Mouse (Mus musculus): Measurements from ENCODE around the gene Olfr1418.
"Not testable (repeated sequence)": the region's sequence is repeated elsewhere in the genome, so short reads cannot be mapped to it uniquely, and the experiment has no call there.

Olfr1418 gene

GRCm38 (mm10) chr19:11860966-11861365, at the start of gene Olfr1418:
Olfr1418 (minus strand) TSS chr19:11861066.
- no peak for DNase-seq (ENCODE audit: low read depth, low spot score)

GRCm38 (mm10) chr19:11886265-11886664, 25.4 kb upstream of the Olfr1418 start, which contains the start of gene Olfr1420:
Olfr1420 (plus strand) TSS chr19:11886565.
- no peak for DNase-seq (ENCODE audit: low read depth, low spot score)

- DNase-seq (ENCODE audit: low read depth, low spot score): not testable (repeated sequence)
These were observed 17.5 kb upstream of the Olfr1418 start for GRCm38 (mm10) chr19:11878404-11878803.

- no peak for DNase-seq (ENCODE audit: low read depth, low spot score)
These were observed 14.1 kb upstream of the Olfr1418 start, which contains the start of gene Olfr1419 for GRCm38 (mm10) chr19:11875006-11875405. Olfr1419 (minus strand) TSS chr19:11875106.

GRCm38 (mm10) chr19:11867837-11868236, 7.0 kb upstream of the Olfr1418 start:
- no peak for DNase-seq (ENCODE audit: low read depth, low spot score)

- DNase-seq (ENCODE audit: low read depth, low spot score): no peak
These were observed 4.4 kb downstream of the Olfr1418 start for GRCm38 (mm10) chr19:11856506-11856905.

- no peak for DNase-seq (ENCODE audit: low read depth, low spot score)
These were observed 6.0 kb downstream of the Olfr1418 start for GRCm38 (mm10) chr19:11854821-11855220.

GRCm38 (mm10) chr19:11852652-11853051, 8.2 kb downstream of the Olfr1418 start:
- no peak for DNase-seq (ENCODE audit: low read depth, low spot score)

- no peak for DNase-seq (ENCODE audit: low read depth, low spot score)
These were observed 14.5 kb downstream of the Olfr1418 start for GRCm38 (mm10) chr19:11846333-11846732.

GRCm38 (mm10) chr19:11839119-11839518, 21.7 kb downstream of the Olfr1418 start, which contains the start of gene Olfr1417:
Olfr1417 (minus strand) TSS chr19:11839219.
- no peak for DNase-seq (ENCODE audit: low read depth, low spot score)

GRCm38 (mm10) chr19:11823346-11824065, 37.4 kb downstream of the Olfr1418 start:
- no peak for DNase-seq (ENCODE audit: low read depth, low spot score)

- no peak for DNase-seq (ENCODE audit: low read depth, low spot score)
These were observed 40.7 kb downstream of the Olfr1418 start for GRCm38 (mm10) chr19:11820211-11820610.

GRCm38 (mm10) chr19:11819800-11820199, 41.1 kb downstream of the Olfr1418 start:
- DNase-seq (ENCODE audit: low read depth, low spot score): peak; percentile 28

- no peak for DNase-seq (ENCODE audit: low read depth, low spot score)
These were observed 41.6 kb downstream of the Olfr1418 start, which contains the start of gene Stx3 for GRCm38 (mm10) chr19:11819143-11819700. Stx3 (minus strand) TSS chr19:11819403.

GRCm38 (mm10) chr19:11818199-11819142, 42.4 kb downstream of the Olfr1418 start:
- no peak for DNase-seq (ENCODE audit: low read depth, low spot score)

- DNase-seq (ENCODE audit: low read depth, low spot score): no peak
These were observed 43.3 kb downstream of the Olfr1418 start for GRCm38 (mm10) chr19:11817586-11817985.

- no peak for DNase-seq (ENCODE audit: low read depth, low spot score)
These were observed 44.2 kb downstream of the Olfr1418 start for GRCm38 (mm10) chr19:11816706-11817105.

GRCm38 (mm10) chr19:11814742-11815333, 46.0 kb downstream of the Olfr1418 start:
- no peak for DNase-seq (ENCODE audit: low read depth, low spot score)

- DNase-seq (ENCODE audit: low read depth, low spot score): no peak
These were observed 47.2 kb downstream of the Olfr1418 start for GRCm38 (mm10) chr19:11813649-11814048.

- no peak for DNase-seq (ENCODE audit: low read depth, low spot score)
These were observed 47.7 kb downstream of the Olfr1418 start for GRCm38 (mm10) chr19:11813136-11813535.

GRCm38 (mm10) chr19:11811688-11812365, 49.0 kb downstream of the Olfr1418 start:
- no peak for DNase-seq (ENCODE audit: low read depth, low spot score)
